Mouse (Mus musculus) layer of hippocampus, adult 11-12 months (tissue): ENCODE measurements around the gene Olfr541.
"Not testable (repeated sequence)": the region's sequence is repeated elsewhere in the genome, so short reads cannot be mapped to it uniquely, and the experiment has no call there.

ENCODE experiments used
- DNase-seq: peaks from one replicate; pipeline ENCODE4 v3.0.0; 2022; ENCODE audit warnings: low spot score

The Olfr541 gene

GRCm38 (mm10) chr7:140696967-140697366 lies at the start of gene Olfr541:
Gene Olfr541 (plus strand): TSS chr7:140697267.
- DNase-seq: no peak

GRCm38 (mm10) chr7:140659630-140660029 lies 37.4 kb upstream of the Olfr541 start, which contains the start of gene Olfr539:
Gene Olfr539 (plus strand): TSS chr7:140659930.
- DNase-seq: no peak

- DNase-seq: not testable (repeated sequence)
Measured at GRCm38 (mm10) chr7:140670693-140671092, 26.4 kb upstream of the Olfr541 start.

GRCm38 (mm10) chr7:140675863-140676262 lies 21.2 kb upstream of the Olfr541 start:
- no peak for DNase-seq

GRCm38 (mm10) chr7:140679591-140679990 lies 17.5 kb upstream of the Olfr541 start:
- DNase-seq: not testable (repeated sequence)

- DNase-seq: no peak
Measured at GRCm38 (mm10) chr7:140681651-140682050, 15.4 kb upstream of the Olfr541 start, which contains the start of gene Olfr45. Gene Olfr45 (plus strand): TSS chr7:140681951.

GRCm38 (mm10) chr7:140706348-140706747 lies 9.3 kb downstream of the Olfr541 start:
- no peak for DNase-seq

- DNase-seq: no peak
Measured at GRCm38 (mm10) chr7:140707536-140708284, 10.6 kb downstream of the Olfr541 start.

GRCm38 (mm10) chr7:140717155-140718055 lies 20.3 kb downstream of the Olfr541 start:
- DNase-seq: no peak

- no peak for DNase-seq
Measured at GRCm38 (mm10) chr7:140721095-140721494, 24.0 kb downstream of the Olfr541 start.

GRCm38 (mm10) chr7:140725558-140725957 lies 28.5 kb downstream of the Olfr541 start:
- no peak for DNase-seq

GRCm38 (mm10) chr7:140733162-140733561 lies 36.1 kb downstream of the Olfr541 start:
- no peak for DNase-seq

- no peak for DNase-seq
Measured at GRCm38 (mm10) chr7:140747402-140747801, 50.3 kb downstream of the Olfr541 start.

GRCm38 (mm10) chr7:140748116-140748826 lies 51.2 kb downstream of the Olfr541 start:
- no peak for DNase-seq

- no peak for DNase-seq
Measured at GRCm38 (mm10) chr7:140748827-140749160, 51.7 kb downstream of the Olfr541 start.

- no peak for DNase-seq
Measured at GRCm38 (mm10) chr7:140754556-140754955, 57.5 kb downstream of the Olfr541 start.
